Mouse (Mus musculus): ENCODE measurements around the gene Psmb11. TPM values are rescaled to one million over a fixed set of nuclear protein-coding genes. Genes with fewer than 3 reads are reported as not detected.

Psmb11 gene
- polyA plus RNA-seq, 1 experiment from 2014 or later: not detected

GRCm38 (mm10) chr14:54594631-54595414 is 26.4 kb upstream of the Psmb11 start:
- H3K4me2 ChIP-seq (replicated peaks; ENCODE audit: low read depth, low read length): no peak overlapping the region
- H3K9me3 ChIP-seq (ENCODE audit: control insufficient read depth, low read length): no peaks in the 10 kb centered on the region
- no peaks in the 10 kb centered on the region for H3K27me3 ChIP-seq (ENCODE audit: control insufficient read depth, insufficient read depth, low read length)
- 68% methylated on average over 27 of the region's 28 CpGs for WGBS
- H3K36me3 ChIP-seq (ENCODE audit: control insufficient read depth, insufficient read depth, low read length): peaks cover 2% of the 10 kb centered on the region; the same call in 1 of the 2 replicates
- H3K9ac ChIP-seq (ENCODE audit: low read depth, low read length): no peak overlapping the region
- no peak overlapping the region for H3K4me3 ChIP-seq (ENCODE audit: low read depth, low read length)
- H3K4me1 ChIP-seq (replicated peaks; ENCODE audit: control insufficient read depth, insufficient read depth, low read length): no peaks in the 10 kb centered on the region
- DNase-seq (ENCODE audit: low spot score) (no peak), ATAC-seq (ENCODE audit: low FRiP score) (no peak)
- H3K27ac ChIP-seq (ENCODE audit: low read depth, low read length): no peak overlapping the region

DNA sequence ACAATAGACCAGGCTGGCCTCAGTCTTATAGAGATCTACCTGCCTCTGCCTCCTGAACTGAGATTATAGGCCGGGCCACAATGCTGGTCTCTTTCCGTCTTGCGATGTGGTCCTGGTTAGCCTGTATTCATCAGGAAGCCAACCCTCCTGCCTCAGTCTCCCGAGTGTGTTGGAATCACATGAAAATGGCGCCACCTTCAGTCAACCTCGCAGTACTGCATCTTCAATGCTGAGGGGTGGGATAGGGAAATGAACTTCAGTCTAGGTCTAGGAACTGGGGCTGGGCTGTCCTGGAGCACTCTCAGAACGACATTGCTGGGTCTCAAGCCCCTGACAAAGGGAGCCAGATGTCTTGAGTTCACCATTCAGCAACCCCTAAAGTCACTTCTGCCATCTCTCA is 24.1 kb upstream of the Psmb11 start:
- no peak for ATAC-seq (ENCODE audit: low FRiP score)
- Histone ChIP-seq H3K4me2 (replicated peaks; ENCODE audit: low read depth, low read length) (no peak overlapping the region), H3K36me3 (ENCODE audit: control insufficient read depth, insufficient read depth, low read length) (peaks cover 2% of the 10 kb centered on the region; the same call in 1 of the 2 replicates), H3K4me3 (ENCODE audit: low read depth, low read length) (no peak overlapping the region), H3K27me3 (ENCODE audit: control insufficient read depth, insufficient read depth, low read length) (no peaks in the 10 kb centered on the region), H3K4me1 (replicated peaks; ENCODE audit: control insufficient read depth, insufficient read depth, low read length) (no peaks in the 10 kb centered on the region), H3K9me3 (ENCODE audit: control insufficient read depth, low read length) (no peaks in the 10 kb centered on the region), H3K9ac (ENCODE audit: low read depth, low read length) (no peak overlapping the region), H3K27ac (ENCODE audit: low read depth, low read length) (no peak overlapping the region)
- WGBS: 81% methylated on average over 7 of the region's 7 CpGs
- no peak for DNase-seq (ENCODE audit: low spot score)

DNA sequence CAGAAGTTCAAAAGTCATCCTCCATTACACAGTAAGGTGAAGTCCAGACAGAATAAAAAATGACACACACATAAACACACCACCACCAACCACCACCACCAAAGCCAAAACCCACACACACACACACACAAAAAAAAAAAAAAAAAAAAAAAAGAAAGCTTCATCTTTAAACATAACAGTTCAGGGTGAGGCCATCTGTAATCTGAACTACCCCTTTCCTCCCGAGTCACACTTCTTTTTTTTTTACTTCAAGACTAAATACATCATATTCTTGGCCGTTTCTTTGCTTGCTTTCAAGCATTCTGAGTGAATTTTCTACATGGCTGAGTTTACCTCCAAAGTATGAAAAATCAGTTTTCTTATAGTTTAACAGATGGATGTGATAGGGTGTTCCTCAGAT is 19.6 kb upstream of the Psmb11 start:
- DNase-seq (ENCODE audit: low spot score) (no peak), ATAC-seq (ENCODE audit: low FRiP score) (no peak)
- Histone ChIP-seq H3K4me1 (replicated peaks; ENCODE audit: control insufficient read depth, insufficient read depth, low read length) (no peaks in the 10 kb centered on the region), H3K27me3 (ENCODE audit: control insufficient read depth, insufficient read depth, low read length) (no peaks in the 10 kb centered on the region), H3K9ac (ENCODE audit: low read depth, low read length) (no peak overlapping the region), H3K9me3 (ENCODE audit: control insufficient read depth, low read length) (no peaks in the 10 kb centered on the region), H3K4me2 (replicated peaks; ENCODE audit: low read depth, low read length) (no peak overlapping the region), H3K27ac (ENCODE audit: low read depth, low read length) (no peak overlapping the region), H3K36me3 (ENCODE audit: control insufficient read depth, insufficient read depth, low read length) (no peaks in the 10 kb centered on the region), H3K4me3 (ENCODE audit: low read depth, low read length) (no peak overlapping the region)
- WGBS: 80% methylated on average over 2 of the region's 2 CpGs

- H3K36me3 ChIP-seq (ENCODE audit: control insufficient read depth, insufficient read depth, low read length): no peaks in the 10 kb centered on the region
- H3K9me3 ChIP-seq (ENCODE audit: control insufficient read depth, low read length): no peaks in the 10 kb centered on the region
- peak overlapping the region; percentile 42 for H3K4me2 ChIP-seq (replicated peaks; ENCODE audit: low read depth, low read length)
- ATAC-seq (ENCODE audit: low FRiP score): peak; percentile 15
- H3K27me3 ChIP-seq (ENCODE audit: control insufficient read depth, insufficient read depth, low read length): no peaks in the 10 kb centered on the region
- H3K27ac ChIP-seq (ENCODE audit: low read depth, low read length): peak overlapping the region; percentile 81; the same call in 1 of the 2 replicates
- peak overlapping the region; percentile 24; the same call in 1 of the 2 replicates for H3K9ac ChIP-seq (ENCODE audit: low read depth, low read length)
- DNase-seq (ENCODE audit: low spot score): no peak
- H3K4me3 ChIP-seq (ENCODE audit: low read depth, low read length): peak overlapping the region; percentile 56
- WGBS: 45% methylated on average over 4 of the region's 4 CpGs
- no peaks in the 10 kb centered on the region for H3K4me1 ChIP-seq (replicated peaks; ENCODE audit: control insufficient read depth, insufficient read depth, low read length)
Measured at GRCm38 (mm10) chr14:54602613-54603012, 18.6 kb upstream of the Psmb11 start.

DNA sequence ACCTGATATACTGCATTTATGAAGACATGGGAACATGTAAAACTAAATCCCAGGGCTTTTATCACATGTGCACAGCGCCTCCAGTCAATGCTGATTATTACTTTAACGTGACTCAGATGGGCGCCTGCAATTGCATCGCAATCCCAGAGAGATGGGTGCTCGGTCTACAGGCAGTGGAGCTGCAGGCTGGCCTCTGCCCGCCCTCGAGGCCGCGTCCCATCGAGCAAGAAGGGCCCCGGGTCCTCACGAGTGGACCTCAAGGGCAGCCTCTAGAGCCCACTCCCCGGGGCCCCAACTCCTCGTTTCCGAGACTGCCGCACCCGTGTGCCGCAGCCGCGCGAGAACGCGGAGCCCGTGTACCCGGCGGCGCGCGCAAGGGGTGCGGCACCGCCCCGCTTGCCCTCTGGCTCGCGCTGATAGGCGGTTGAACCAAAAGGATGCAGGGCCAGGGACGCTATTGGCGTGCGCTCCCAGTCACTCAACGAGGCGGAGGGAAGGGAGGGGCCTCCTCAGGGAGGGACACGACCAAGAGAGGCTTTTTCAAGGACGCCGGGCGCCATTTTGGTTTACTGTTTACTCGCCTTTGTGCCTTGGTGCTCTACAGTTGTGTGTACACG is 18.1 kb upstream of the Psmb11 start:
- Histone ChIP-seq H3K27ac (ENCODE audit: low read depth, low read length) (peak overlapping the region; percentile 81), H3K9me3 (ENCODE audit: control insufficient read depth, low read length) (no peaks in the 10 kb centered on the region), H3K9ac (ENCODE audit: low read depth, low read length) (peak overlapping the region; percentile 93), H3K4me3 (ENCODE audit: low read depth, low read length) (peak overlapping the region; percentile 56), H3K4me2 (replicated peaks; ENCODE audit: low read depth, low read length) (peak overlapping the region; percentile 42), H3K27me3 (ENCODE audit: control insufficient read depth, insufficient read depth, low read length) (no peaks in the 10 kb centered on the region), H3K36me3 (ENCODE audit: control insufficient read depth, insufficient read depth, low read length) (no peaks in the 10 kb centered on the region), H3K4me1 (replicated peaks; ENCODE audit: control insufficient read depth, insufficient read depth, low read length) (no peaks in the 10 kb centered on the region)
- ATAC-seq (ENCODE audit: low FRiP score) (peak; percentile 98), DNase-seq (ENCODE audit: low spot score) (peak; percentile 95)
- WGBS: under 1% methylated on average over 46 of the region's 46 CpGs

- ATAC-seq (ENCODE audit: low FRiP score) (no peak), DNase-seq (ENCODE audit: low spot score) (no peak)
- Histone ChIP-seq H3K4me1 (replicated peaks; ENCODE audit: control insufficient read depth, insufficient read depth, low read length) (no peaks in the 10 kb centered on the region), H3K4me3 (ENCODE audit: low read depth, low read length) (peak overlapping the region; percentile 56), H3K9ac (ENCODE audit: low read depth, low read length) (no peak overlapping the region; the same call in 1 of the 2 replicates), H3K36me3 (ENCODE audit: control insufficient read depth, insufficient read depth, low read length) (no peaks in the 10 kb centered on the region), H3K4me2 (replicated peaks; ENCODE audit: low read depth, low read length) (peak overlapping the region; percentile 42; the same call in 1 of the 2 replicates), H3K27me3 (ENCODE audit: control insufficient read depth, insufficient read depth, low read length) (no peaks in the 10 kb centered on the region), H3K9me3 (ENCODE audit: control insufficient read depth, low read length) (no peaks in the 10 kb centered on the region), H3K27ac (ENCODE audit: low read depth, low read length) (peak overlapping the region; percentile 81; the same call in 1 of the 2 replicates)
- WGBS: 86% methylated on average over 8 of the region's 8 CpGs
Measured at GRCm38 (mm10) chr14:54603686-54604085, 17.5 kb upstream of the Psmb11 start.

DNA sequence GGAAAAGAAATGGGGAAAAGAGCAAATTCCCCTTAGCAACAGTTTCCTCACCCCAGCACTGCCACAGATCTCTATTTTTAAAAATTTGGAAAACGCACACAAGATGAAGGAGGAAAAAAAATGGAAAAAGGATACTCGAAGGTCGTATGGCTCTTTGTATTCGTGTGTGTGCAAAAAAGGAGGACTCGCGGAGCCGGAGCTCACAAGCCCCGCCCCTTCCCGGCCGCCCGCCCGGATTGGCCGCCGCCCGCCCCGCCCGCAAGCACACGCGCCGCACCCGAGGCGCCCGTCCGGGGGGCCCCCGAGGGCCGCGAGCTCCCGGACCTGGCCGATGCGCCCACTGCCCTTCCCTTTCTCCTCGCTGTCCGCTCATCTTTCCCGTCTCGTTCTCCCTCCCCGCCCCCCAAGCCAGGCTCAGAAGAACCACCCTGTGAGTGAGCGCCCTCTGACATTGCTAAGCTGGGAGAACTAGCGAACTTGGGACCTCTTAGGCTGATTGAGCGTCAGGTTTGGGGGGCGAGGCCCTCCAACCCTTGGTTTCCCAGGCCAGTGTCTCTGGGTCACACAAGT is 15.4 kb upstream of the Psmb11 start, which contains the start of gene 4931414P19Rik:
TSS of gene 4931414P19Rik (minus strand) at position 242 of the 570 bp plus-strand sequence.
- Histone ChIP-seq H3K4me3 (ENCODE audit: low read depth, low read length) (peak within 1 kb of the TSS; percentile 37), H3K36me3 (ENCODE audit: control insufficient read depth, insufficient read depth, low read length) (no peaks in the 10 kb centered on the region), H3K4me1 (replicated peaks; ENCODE audit: control insufficient read depth, insufficient read depth, low read length) (no peaks in the 10 kb centered on the region), H3K27me3 (ENCODE audit: control insufficient read depth, insufficient read depth, low read length) (no peaks in the 10 kb centered on the region), H3K9ac (ENCODE audit: low read depth, low read length) (peak within 1 kb of the TSS; percentile 53; the same call in 1 of the 2 replicates), H3K27ac (ENCODE audit: low read depth, low read length) (peak within 1 kb of the TSS; percentile 55; the same call in 1 of the 2 replicates), H3K9me3 (ENCODE audit: control insufficient read depth, low read length) (no peaks in the 10 kb centered on the region), H3K4me2 (replicated peaks; ENCODE audit: low read depth, low read length) (peak within 1 kb of the TSS; percentile 43)
- WGBS: under 1% methylated on average over 27 of the region's 39 CpGs
- peak; percentile 55 for ATAC-seq (ENCODE audit: low FRiP score)
- DNase-seq (ENCODE audit: low spot score): peak; percentile 86

- ATAC-seq (ENCODE audit: low FRiP score) (no peak), DNase-seq (ENCODE audit: low spot score) (no peak)
- Histone ChIP-seq H3K9ac (ENCODE audit: low read depth, low read length) (no peak overlapping the region), H3K4me3 (ENCODE audit: low read depth, low read length) (no peak overlapping the region), H3K9me3 (ENCODE audit: control insufficient read depth, low read length) (no peaks in the 10 kb centered on the region), H3K4me1 (replicated peaks; ENCODE audit: control insufficient read depth, insufficient read depth, low read length) (no peaks in the 10 kb centered on the region), H3K4me2 (replicated peaks; ENCODE audit: low read depth, low read length) (no peak overlapping the region), H3K27ac (ENCODE audit: low read depth, low read length) (no peak overlapping the region), H3K36me3 (ENCODE audit: control insufficient read depth, insufficient read depth, low read length) (no peaks in the 10 kb centered on the region), H3K27me3 (ENCODE audit: control insufficient read depth, insufficient read depth, low read length) (no peaks in the 10 kb centered on the region)
- 37% methylated on average over 8 of the region's 8 CpGs for WGBS
Measured at GRCm38 (mm10) chr14:54607226-54607625, 14.0 kb upstream of the Psmb11 start.

Data from hindbrain, embryonic 11.5 days (tissue).